Comparison of ENCODE assay signal across 7 mouse cellular contexts in the genomic region with DNA sequence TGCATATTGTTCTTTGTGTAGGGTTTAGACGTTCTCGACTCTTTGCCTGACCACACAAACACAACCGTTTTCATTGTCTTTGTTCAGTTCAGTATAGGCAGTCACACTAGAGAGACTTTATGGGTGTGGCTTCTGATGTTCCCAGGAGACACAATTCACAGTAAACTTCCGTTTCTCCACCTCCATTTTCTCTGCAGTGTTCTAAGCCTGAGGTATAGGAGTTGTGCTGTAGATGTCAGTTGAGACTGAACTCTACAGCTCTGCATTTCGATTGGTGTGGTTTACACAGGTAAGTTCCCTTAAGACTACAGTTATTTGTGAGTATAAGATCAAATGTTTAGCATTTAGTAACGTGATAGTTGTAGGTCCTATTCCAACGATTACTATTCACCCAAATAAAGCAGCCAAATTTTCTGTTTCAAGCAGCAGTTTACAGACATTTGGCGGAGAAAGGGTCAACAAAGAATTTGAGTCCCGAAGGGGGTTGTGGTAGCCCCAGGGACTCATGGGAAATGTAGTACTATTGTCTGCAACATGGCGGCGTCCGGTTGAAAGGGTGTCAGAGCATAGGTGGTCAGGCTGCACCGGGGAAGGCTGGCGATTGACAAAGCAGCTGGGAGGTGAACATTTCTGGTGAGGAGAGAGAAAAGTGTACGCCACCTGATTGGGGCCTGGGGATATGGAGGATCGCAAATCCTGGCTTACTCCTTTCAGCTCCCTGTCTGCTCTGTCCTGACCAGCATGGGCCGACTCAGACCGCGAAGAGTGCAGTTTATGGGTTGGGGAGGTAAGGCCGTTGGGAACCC. TPM values are rescaled to one million over a fixed set of nuclear protein-coding genes. Genes with fewer than 3 reads are reported as not detected.
DNase-seq lines count a peak whose midpoint lies in the region; ATAC-seq and TF ChIP-seq lines count a peak whose summit lies in the region.

A gene (plus strand): TSS at position 179 of the 806 bp plus-strand sequence.

- H3K36me3 ChIP-seq in embryonic facial prominence, embryonic 13.5 days, result peaks cover 14% of the 10 kb centered on the region
- no peaks in the 10 kb centered on the region for H3K36me3 ChIP-seq in kidney, adult 2 months (ENCODE audit: control insufficient read depth, insufficient read depth, low read length)
- H3K36me3 ChIP-seq in limb, embryonic 12.5 days, result peaks cover 10% of the 10 kb centered on the region
- 0 out of 2 replicates have a peak, but pooled peaks cover 9% of the 10 kb centered on the region for H3K36me3 ChIP-seq in midbrain, embryonic 15.5 days (replicated peaks)
- H3K36me3 ChIP-seq in spleen, adult 2 months (ENCODE audit: control insufficient read depth, insufficient read depth, low read length), result peaks cover 3% of the 10 kb centered on the region

- peak; percentile 94 for ATAC-seq in embryonic facial prominence, embryonic 13.5 days (ENCODE audit: insufficient number of reproducible peaks, insufficient read depth, low FRiP score, low TSS enrichment, low read depth)
- ATAC-seq in limb, embryonic 12.5 days (ENCODE audit: insufficient number of reproducible peaks, insufficient read depth, low FRiP score, low TSS enrichment, low read depth), result peak; percentile 99
- peak; percentile 98 for ATAC-seq in midbrain, embryonic 15.5 days (replicated peaks)

- H3K4me1 ChIP-seq in embryonic facial prominence, embryonic 13.5 days, result peaks cover 4% of the 10 kb centered on the region; the same call in 1 of the 2 replicates
- H3K4me1 ChIP-seq in kidney, adult 2 months (ENCODE audit: control insufficient read depth, insufficient read depth, low read length), result peaks cover 2% of the 10 kb centered on the region; the same call in 1 of the 2 replicates
- H3K4me1 ChIP-seq in limb, embryonic 12.5 days (replicated peaks), result no peaks in the 10 kb centered on the region; the same call in 1 of the 2 replicates
- peaks cover 10% of the 10 kb centered on the region for H3K4me1 ChIP-seq in midbrain, embryonic 15.5 days
- no peaks in the 10 kb centered on the region; the same call in 1 of the 2 replicates for H3K4me1 ChIP-seq in spleen, adult 2 months (ENCODE audit: control insufficient read depth, insufficient read depth, insufficient read length)

- TF ChIP-seq CTCF in kidney, adult 2 months (conservative IDR thresholded peaks at IDR 0.05; ENCODE audit: insufficient read depth, insufficient read length, low read depth, low read length), result no peak
- TF ChIP-seq CTCF in spleen, adult 2 months (IDR thresholded peaks at IDR 0.05; ENCODE audit: extremely low read depth, insufficient read depth, insufficient read length, insufficient replicate concordance), result no peak

- peak within 1 kb of the TSS; percentile 77 for H3K4me3 ChIP-seq in embryonic facial prominence, embryonic 13.5 days
- H3K4me3 ChIP-seq in kidney, adult 2 months (ENCODE audit: insufficient read depth, low read depth, low read length), result peak within 1 kb of the TSS; percentile 68
- peak within 1 kb of the TSS; percentile 64 for H3K4me3 ChIP-seq in limb, embryonic 12.5 days (replicated peaks)
- H3K4me3 ChIP-seq in midbrain, embryonic 15.5 days, result peak within 1 kb of the TSS; percentile 64
- peak within 1 kb of the TSS; percentile 69 for H3K4me3 ChIP-seq in spleen, adult 2 months (ENCODE audit: extremely low read depth, insufficient read depth, insufficient read length)

- H3K9me3 ChIP-seq in embryonic facial prominence, embryonic 13.5 days, result no peaks in the 10 kb centered on the region
- no peaks in the 10 kb centered on the region for H3K9me3 ChIP-seq in limb, embryonic 12.5 days
- H3K9me3 ChIP-seq in midbrain, embryonic 15.5 days, result no peaks in the 10 kb centered on the region

- DNase-seq in adrenal gland, postnatal 25 days, result peak; percentile 71
- peak; percentile 87 to 90 for DNase-seq in heart, adult 18-20 months
- DNase-seq in kidney, adult 2 months, result peak; percentile 88
- peak; percentile 63 to 77 for DNase-seq in spleen, adult 2 months (ENCODE audit: low read depth in 1 of 2, low spot score in 2 of 2)

- H3K4me2 ChIP-seq in embryonic facial prominence, embryonic 13.5 days, result peak within 1 kb of the TSS; percentile 62
- peak within 1 kb of the TSS; percentile 59 for H3K4me2 ChIP-seq in limb, embryonic 12.5 days
- H3K4me2 ChIP-seq in midbrain, embryonic 15.5 days, result peak within 1 kb of the TSS; percentile 55

- peak within 1 kb of the TSS; percentile 53 for H3K27ac ChIP-seq in embryonic facial prominence, embryonic 13.5 days
- H3K27ac ChIP-seq in kidney, adult 2 months (ENCODE audit: insufficient read depth, low read depth, low read length), result peak within 1 kb of the TSS; percentile 19; the same call in 1 of the 2 replicates
- peak within 1 kb of the TSS; percentile 76 for H3K27ac ChIP-seq in limb, embryonic 12.5 days
- H3K27ac ChIP-seq in midbrain, embryonic 15.5 days, result peak within 1 kb of the TSS; percentile 78
- peak within 1 kb of the TSS; percentile 30; the same call in 1 of the 2 replicates for H3K27ac ChIP-seq in spleen, adult 2 months (ENCODE audit: insufficient read depth, low read length)

- no peak for TF ChIP-seq POLR2A in kidney, adult 2 months (IDR thresholded peaks at IDR 0.05; ENCODE audit: low read depth, low read length)
- 0 out of 2 replicates have a peak, but pooled peaks have one; percentile 9 for TF ChIP-seq POLR2A in spleen, adult 2 months (IDR thresholded peaks at IDR 0.05; ENCODE audit: low read depth, low read length)

- no peaks in the 10 kb centered on the region for H3K27me3 ChIP-seq in embryonic facial prominence, embryonic 13.5 days
- H3K27me3 ChIP-seq in kidney, adult 2 months (replicated peaks; ENCODE audit: control insufficient read depth, insufficient read depth, low read length), result no peaks in the 10 kb centered on the region
- no peaks in the 10 kb centered on the region for H3K27me3 ChIP-seq in limb, embryonic 12.5 days
- H3K27me3 ChIP-seq in midbrain, embryonic 15.5 days (replicated peaks), result no peaks in the 10 kb centered on the region
- H3K27me3 ChIP-seq in spleen, adult 2 months (ENCODE audit: control insufficient read depth, insufficient read depth, low read length), result no peaks in the 10 kb centered on the region

- H3K9ac ChIP-seq in embryonic facial prominence, embryonic 13.5 days, result peak within 1 kb of the TSS; percentile 84
- peak within 1 kb of the TSS; percentile 71 for H3K9ac ChIP-seq in limb, embryonic 12.5 days (replicated peaks)
- H3K9ac ChIP-seq in midbrain, embryonic 15.5 days, result peak within 1 kb of the TSS; percentile 59

- WGBS in embryonic facial prominence, embryonic 13.5 days, result 3% methylated on average over 20 of the region's 20 CpGs
- 2% methylated on average over 20 of the region's 20 CpGs for WGBS in kidney, adult 2 months
- WGBS in limb, embryonic 12.5 days, result 8% methylated on average over 20 of the region's 20 CpGs
- WGBS in midbrain, embryonic 15.5 days, result under 1% methylated on average over 20 of the region's 20 CpGs
- WGBS in spleen, adult 2 months, result 1% methylated on average over 20 of the region's 20 CpGs

RNA-seq across cellular contexts. Expression of the gene that starts here (rescaled TPM):
- total RNA-seq in adrenal gland, postnatal 25 days (2021), result 20.0 and 22.4 TPM in 2 replicates
- polyA plus RNA-seq in embryonic facial prominence, embryonic 13.5 days (2015; fragmentation: Nextera tagmentation; extraction: Ambion mirVana), result 36.6 and 37.1 TPM in 2 replicates
- total RNA-seq in heart, adult 18-20 months (2021), result 10 to 100 TPM; 13.7 to 14.3 TPM
- polyA plus RNA-seq in kidney, adult 2 months (2012; rRNA removed), result 1.9 and 2.6 TPM in 2 replicates
- 39.3 and 43.7 TPM in 2 replicates for polyA plus RNA-seq in limb, embryonic 12.5 days (2016; fragmentation: Nextera tagmentation; extraction: Ambion mirVana)
- polyA plus RNA-seq in midbrain, embryonic 15.5 days (2015; fragmentation: Nextera tagmentation; extraction: Ambion mirVana), result 64.1 and 66.0 TPM in 2 replicates
- 0.92 and 0.93 TPM in 2 replicates for polyA plus RNA-seq in spleen, adult 2 months (2012; rRNA removed)

Comparison
In these comparisons a context has a peak if more than half of its experiments do, and no peak if none do; other contexts are left out.
1. Peak in every context shown above with its lines: DNase-seq, ATAC-seq, H3K4me3 ChIP-seq and H3K27ac ChIP-seq.
2. RNA of the gene that starts here (polyA plus RNA-seq): 64.1 to 66.0 TPM in midbrain, embryonic 15.5 days, 39.3 to 43.7 TPM in limb, embryonic 12.5 days and 36.6 to 37.1 TPM in embryonic facial prominence, embryonic 13.5 days; 1.9 to 2.6 TPM in kidney, adult 2 months and 0.92 to 0.93 TPM in spleen, adult 2 months; every median in the first group is over 10 times any median in the second.
3. Peak in DNase-seq, H3K4me3 ChIP-seq and H3K27ac ChIP-seq in spleen, adult 2 months; RNA of the gene not detected or under 1 TPM.
4. H3K27ac ChIP-seq: peak in every context shown above with its lines; median percentile 78 in midbrain, embryonic 15.5 days; 76 in limb, embryonic 12.5 days; 53 in embryonic facial prominence, embryonic 13.5 days; 30 in spleen, adult 2 months; 19 in kidney, adult 2 months.